Mouse (Mus musculus): ENCODE data around the gene 5730596B20Rik. TPM values are rescaled to one million over a fixed set of nuclear protein-coding genes. Genes with fewer than 3 reads are reported as not detected.

Gene 5730596B20Rik
- polyA plus RNA-seq, 1 experiment from 2014 or later: 2.6 TPM

DNA sequence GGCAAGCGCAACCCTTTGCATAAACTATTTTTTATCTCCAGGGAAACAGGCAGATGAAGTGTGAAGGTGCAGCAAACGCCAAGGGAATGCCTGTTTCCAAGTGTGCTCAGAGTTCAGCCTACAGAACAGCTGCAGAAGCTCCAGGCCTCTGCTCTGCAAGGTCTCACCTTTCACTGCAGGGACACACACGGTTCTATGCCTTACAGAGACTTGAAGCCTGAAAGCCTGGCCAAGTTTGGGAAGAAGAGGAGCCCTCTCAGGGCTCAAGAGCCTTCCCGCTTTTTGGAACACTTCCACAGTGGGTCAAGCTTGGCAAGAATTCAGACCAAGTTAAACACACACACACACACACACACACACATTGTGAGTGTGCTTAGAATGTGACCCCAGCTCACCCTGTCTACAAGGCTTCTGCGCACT lies 11.9 kb downstream of the 5730596B20Rik start:
- ATAC-seq (ENCODE audit: insufficient read depth, low FRiP score): peak; percentile 52
- peaks cover 36% of the 10 kb centered on the region for H3K4me1 ChIP-seq (ENCODE audit: control insufficient read depth, insufficient read depth, low read length)
- peak overlapping the region; percentile 96 for H3K27ac ChIP-seq (ENCODE audit: low read length)
- H3K27me3 ChIP-seq (ENCODE audit: control insufficient read depth, insufficient read depth, low read length): 0 out of 2 replicates have a peak, but pooled peaks cover 5% of the 10 kb centered on the region
- peak overlapping the region; percentile 94 for H3K4me2 ChIP-seq (ENCODE audit: low read depth, low read length)
- H3K9me3 ChIP-seq (replicated peaks; ENCODE audit: control insufficient read depth, low read length): no peaks in the 10 kb centered on the region
- peak overlapping the region; percentile 8 for H3K4me3 ChIP-seq (replicated peaks; ENCODE audit: low read length)
- H3K36me3 ChIP-seq (ENCODE audit: control insufficient read depth, insufficient read depth, low read length): no peaks in the 10 kb centered on the region
- peak overlapping the region; percentile 55 for H3K9ac ChIP-seq (ENCODE audit: low read length)
- 29% methylated on average over 5 of the region's 5 CpGs for WGBS

DNA sequence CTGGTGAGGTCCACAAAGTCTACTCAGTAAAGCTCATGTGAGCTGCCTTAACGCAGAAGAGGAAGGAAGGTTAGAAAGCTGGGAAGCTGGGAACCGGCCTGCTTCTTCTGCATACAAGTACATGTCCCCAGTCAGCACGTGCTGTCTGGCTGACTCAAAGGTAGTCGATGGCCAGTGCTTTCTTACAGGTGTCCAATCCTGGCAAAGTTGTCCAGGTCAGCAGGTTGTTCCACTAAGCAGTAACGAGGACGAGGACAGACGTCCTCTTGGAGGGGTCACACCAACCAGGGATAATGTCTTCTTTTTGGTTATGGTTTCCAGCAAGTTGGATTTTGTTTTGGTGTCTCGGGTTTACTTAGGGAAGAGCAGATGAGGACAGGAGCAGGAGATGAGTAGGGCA lies 12.6 kb downstream of the 5730596B20Rik start:
- Histone ChIP-seq H3K4me2 (ENCODE audit: low read depth, low read length) (peak overlapping the region; percentile 94), H3K9me3 (replicated peaks; ENCODE audit: control insufficient read depth, low read length) (no peaks in the 10 kb centered on the region), H3K36me3 (ENCODE audit: control insufficient read depth, insufficient read depth, low read length) (no peaks in the 10 kb centered on the region), H3K27me3 (ENCODE audit: control insufficient read depth, insufficient read depth, low read length) (0 out of 2 replicates have a peak, but pooled peaks cover 5% of the 10 kb centered on the region), H3K4me1 (ENCODE audit: control insufficient read depth, insufficient read depth, low read length) (peaks cover 36% of the 10 kb centered on the region), H3K27ac (ENCODE audit: low read length) (peak overlapping the region; percentile 96), H3K9ac (ENCODE audit: low read length) (peak overlapping the region; percentile 95), H3K4me3 (replicated peaks; ENCODE audit: low read length) (peak overlapping the region; percentile 71)
- WGBS: 20% methylated on average over 8 of the region's 8 CpGs
- no peak for ATAC-seq (ENCODE audit: insufficient read depth, low FRiP score)

DNA sequence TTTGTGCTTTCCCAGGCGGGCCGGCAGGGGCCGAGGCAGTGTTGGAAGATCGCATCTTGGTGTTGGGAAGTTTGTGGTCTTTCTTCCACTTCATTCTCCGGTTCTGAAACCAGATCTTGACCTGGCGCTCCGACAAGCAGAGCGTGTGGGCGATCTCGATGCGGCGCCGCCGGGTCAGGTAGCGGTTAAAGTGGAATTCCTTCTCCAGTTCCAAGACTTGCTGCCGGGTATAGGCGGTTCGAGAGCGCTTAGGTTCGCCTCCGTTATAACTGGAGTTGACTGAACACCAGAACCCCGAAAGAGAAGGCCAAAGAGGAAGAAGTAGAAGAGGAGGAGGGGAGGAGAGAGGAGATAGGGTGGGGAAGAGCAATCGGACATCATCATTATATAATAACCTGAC lies 13.1 kb downstream of the 5730596B20Rik start:
- ATAC-seq (ENCODE audit: insufficient read depth, low FRiP score): no peak
- Histone ChIP-seq H3K9ac (ENCODE audit: low read length) (peak overlapping the region; percentile 95), H3K36me3 (ENCODE audit: control insufficient read depth, insufficient read depth, low read length) (no peaks in the 10 kb centered on the region), H3K27me3 (ENCODE audit: control insufficient read depth, insufficient read depth, low read length) (0 out of 2 replicates have a peak, but pooled peaks cover 5% of the 10 kb centered on the region), H3K4me1 (ENCODE audit: control insufficient read depth, insufficient read depth, low read length) (peaks cover 37% of the 10 kb centered on the region), H3K27ac (ENCODE audit: low read length) (peak overlapping the region; percentile 96), H3K4me3 (replicated peaks; ENCODE audit: low read length) (peak overlapping the region; percentile 71), H3K9me3 (replicated peaks; ENCODE audit: control insufficient read depth, low read length) (no peaks in the 10 kb centered on the region), H3K4me2 (ENCODE audit: low read depth, low read length) (peak overlapping the region; percentile 94)
- WGBS: 8% methylated on average over 23 of the region's 23 CpGs

GRCm38 (mm10) chr6:52190906-52191810 lies 13.9 kb downstream of the 5730596B20Rik start, which contains the start of gene Hoxa4:
Gene Hoxa4 (minus strand): TSS chr6:52191753.
- no peaks in the 10 kb centered on the region for H3K9me3 ChIP-seq (replicated peaks; ENCODE audit: control insufficient read depth, low read length)
- H3K4me2 ChIP-seq (ENCODE audit: low read depth, low read length): peak within 1 kb of the TSS; percentile 94
- H3K4me1 ChIP-seq (ENCODE audit: control insufficient read depth, insufficient read depth, low read length): peaks cover 37% of the 10 kb centered on the region
- 1% methylated on average over 81 of the region's 102 CpGs for WGBS
- ATAC-seq (ENCODE audit: insufficient read depth, low FRiP score): peak; percentile 6; the same call in 1 of the 2 replicates
- peak within 1 kb of the TSS; percentile 71 for H3K4me3 ChIP-seq (replicated peaks; ENCODE audit: low read length)
- H3K9ac ChIP-seq (ENCODE audit: low read length): peak within 1 kb of the TSS; percentile 95
- H3K36me3 ChIP-seq (ENCODE audit: control insufficient read depth, insufficient read depth, low read length): no peaks in the 10 kb centered on the region
- H3K27ac ChIP-seq (ENCODE audit: low read length): peak within 1 kb of the TSS; percentile 96
- H3K27me3 ChIP-seq (ENCODE audit: control insufficient read depth, insufficient read depth, low read length): 0 out of 2 replicates have a peak, but pooled peaks cover 5% of the 10 kb centered on the region

- 1% methylated on average over 43 of the region's 55 CpGs for WGBS
- no peaks in the 10 kb centered on the region for H3K36me3 ChIP-seq (ENCODE audit: control insufficient read depth, insufficient read depth, low read length)
- peak overlapping the region; percentile 95 for H3K27ac ChIP-seq (ENCODE audit: low read length)
- no peaks in the 10 kb centered on the region for H3K9me3 ChIP-seq (replicated peaks; ENCODE audit: control insufficient read depth, low read length)
- H3K4me3 ChIP-seq (replicated peaks; ENCODE audit: low read length): peak overlapping the region; percentile 71
- ATAC-seq (ENCODE audit: insufficient read depth, low FRiP score): peak; percentile 81
- H3K9ac ChIP-seq (ENCODE audit: low read length): peak overlapping the region; percentile 82
- peak overlapping the region; percentile 94 for H3K4me2 ChIP-seq (ENCODE audit: low read depth, low read length)
- peaks cover 38% of the 10 kb centered on the region for H3K4me1 ChIP-seq (ENCODE audit: control insufficient read depth, insufficient read depth, low read length)
- 0 out of 2 replicates have a peak, but pooled peaks cover 5% of the 10 kb centered on the region for H3K27me3 ChIP-seq (ENCODE audit: control insufficient read depth, insufficient read depth, low read length)
These were observed 14.7 kb downstream of the 5730596B20Rik start for GRCm38 (mm10) chr6:52191860-52192550.

GRCm38 (mm10) chr6:52194690-52195089 lies 17.4 kb downstream of the 5730596B20Rik start:
- Histone ChIP-seq H3K4me3 (replicated peaks; ENCODE audit: low read length) (no peak overlapping the region), H3K27me3 (ENCODE audit: control insufficient read depth, insufficient read depth, low read length) (peaks cover 1% of the 10 kb centered on the region; the same call in 1 of the 2 replicates), H3K9me3 (replicated peaks; ENCODE audit: control insufficient read depth, low read length) (no peaks in the 10 kb centered on the region), H3K4me2 (ENCODE audit: low read depth, low read length) (peak overlapping the region; percentile 94), H3K9ac (ENCODE audit: low read length) (peak overlapping the region; percentile 63), H3K36me3 (ENCODE audit: control insufficient read depth, insufficient read depth, low read length) (no peaks in the 10 kb centered on the region), H3K4me1 (ENCODE audit: control insufficient read depth, insufficient read depth, low read length) (peaks cover 29% of the 10 kb centered on the region), H3K27ac (ENCODE audit: low read length) (peak overlapping the region; percentile 85)
- ATAC-seq (ENCODE audit: insufficient read depth, low FRiP score): no peak
- WGBS: 19% methylated on average over 10 of the region's 10 CpGs

- peaks cover 29% of the 10 kb centered on the region for H3K4me1 ChIP-seq (ENCODE audit: control insufficient read depth, insufficient read depth, low read length)
- peak overlapping the region; percentile 89 for H3K27ac ChIP-seq (ENCODE audit: low read length)
- H3K36me3 ChIP-seq (ENCODE audit: control insufficient read depth, insufficient read depth, low read length): no peaks in the 10 kb centered on the region
- 14% methylated on average over 9 of the region's 9 CpGs for WGBS
- ATAC-seq (ENCODE audit: insufficient read depth, low FRiP score): no peak
- H3K27me3 ChIP-seq (ENCODE audit: control insufficient read depth, insufficient read depth, low read length): peaks cover 8% of the 10 kb centered on the region; the same call in 1 of the 2 replicates
- peak overlapping the region; percentile 45 for H3K4me2 ChIP-seq (ENCODE audit: low read depth, low read length)
- H3K4me3 ChIP-seq (replicated peaks; ENCODE audit: low read length): peak overlapping the region; percentile 23
- peak overlapping the region; percentile 58 for H3K9ac ChIP-seq (ENCODE audit: low read length)
- no peaks in the 10 kb centered on the region for H3K9me3 ChIP-seq (replicated peaks; ENCODE audit: control insufficient read depth, low read length)
These were observed 19.5 kb downstream of the 5730596B20Rik start for GRCm38 (mm10) chr6:52196811-52197210.

- Histone ChIP-seq H3K27ac (ENCODE audit: low read length) (peak overlapping the region; percentile 89), H3K36me3 (ENCODE audit: control insufficient read depth, insufficient read depth, low read length) (no peaks in the 10 kb centered on the region), H3K27me3 (ENCODE audit: control insufficient read depth, insufficient read depth, low read length) (peaks cover 8% of the 10 kb centered on the region; the same call in 1 of the 2 replicates), H3K4me1 (ENCODE audit: control insufficient read depth, insufficient read depth, low read length) (peaks cover 29% of the 10 kb centered on the region), H3K9ac (ENCODE audit: low read length) (peak overlapping the region; percentile 58), H3K9me3 (replicated peaks; ENCODE audit: control insufficient read depth, low read length) (no peaks in the 10 kb centered on the region), H3K4me3 (replicated peaks; ENCODE audit: low read length) (peak overlapping the region; percentile 23), H3K4me2 (ENCODE audit: low read depth, low read length) (peak overlapping the region; percentile 45)
- peak; percentile 82 for ATAC-seq (ENCODE audit: insufficient read depth, low FRiP score)
- 4% methylated on average over 10 of the region's 10 CpGs for WGBS
These were observed 20.0 kb downstream of the 5730596B20Rik start for GRCm38 (mm10) chr6:52197271-52197670.
